Mouse (Mus musculus) right cerebral cortex, adult 18-20 months (tissue): ENCODE measurements at regions not wholly inside any gene's neighbourhood (a gene's known extent, or its start where the extent isn't known, plus 50 kb on each side); places are given as distances from the start of the nearest gene placed in this dataset.

Experiments
- DNase-seq: peaks from one replicate; pipeline ENCODE4 v3.0.0; 2022; ENCODE audit warnings: mixed read lengths

DNA sequence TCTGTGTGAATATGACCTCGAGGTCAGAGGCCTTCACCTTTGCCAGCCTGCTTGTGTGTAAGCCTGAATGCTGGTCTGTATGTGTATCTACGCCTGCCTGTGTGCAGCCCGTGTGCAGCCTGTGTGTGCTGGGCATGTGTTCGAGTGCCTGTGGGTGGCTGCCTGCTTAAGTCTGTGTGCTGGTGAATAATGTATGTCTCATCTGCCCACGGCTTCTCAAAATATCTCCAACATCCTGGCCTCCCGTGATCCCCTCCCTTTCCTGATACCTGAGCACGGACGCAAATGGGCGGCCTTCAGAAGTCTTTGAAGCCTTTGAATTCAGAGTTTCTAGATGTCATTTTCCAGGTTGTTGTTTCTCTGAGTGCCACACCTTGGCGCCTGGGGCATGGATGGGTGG, 170.1 kb upstream of the Zfp64 start:
- peak; percentile 55 for DNase-seq

DNA sequence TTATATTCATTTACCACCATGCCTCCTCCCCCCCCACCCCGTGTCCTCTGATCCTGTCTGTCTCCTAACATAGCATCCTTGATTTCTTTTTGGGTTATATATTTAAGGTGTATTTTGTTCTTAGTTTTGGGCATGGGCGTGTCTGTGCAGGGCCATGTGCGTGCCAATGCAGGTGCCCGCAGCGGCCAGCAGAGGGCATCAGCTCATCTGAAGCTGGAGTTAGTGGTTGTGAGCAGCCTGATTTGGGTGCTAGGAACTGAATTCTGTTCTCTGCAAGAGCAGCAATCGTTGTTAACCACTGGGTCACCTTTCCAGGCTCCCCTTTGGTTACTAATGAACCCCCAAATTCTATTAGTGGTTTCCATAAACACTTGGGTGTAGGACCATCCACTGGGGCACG, 167.5 kb upstream of the Zfp64 start:
- no peak for DNase-seq

DNA sequence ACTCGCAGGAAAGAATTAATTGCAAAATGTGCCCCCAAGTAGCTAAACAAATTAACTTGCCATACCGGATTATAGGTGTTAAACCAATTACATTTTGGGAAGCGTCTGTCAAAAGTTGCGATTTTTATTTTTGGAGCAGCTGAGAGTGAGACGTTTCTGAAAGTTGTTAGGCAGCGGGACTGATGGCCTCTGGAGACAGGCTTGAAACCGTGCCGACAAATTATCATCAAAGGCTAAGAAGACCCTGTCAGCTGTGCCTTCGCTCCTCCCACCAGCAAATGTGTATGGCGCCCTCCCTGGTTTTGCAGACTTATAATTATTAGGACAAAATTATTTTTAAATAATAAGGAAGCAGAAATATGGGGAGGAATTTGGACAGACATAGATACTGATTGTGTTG, 161.5 kb upstream of the Zfp64 start:
- no peak for DNase-seq

DNA sequence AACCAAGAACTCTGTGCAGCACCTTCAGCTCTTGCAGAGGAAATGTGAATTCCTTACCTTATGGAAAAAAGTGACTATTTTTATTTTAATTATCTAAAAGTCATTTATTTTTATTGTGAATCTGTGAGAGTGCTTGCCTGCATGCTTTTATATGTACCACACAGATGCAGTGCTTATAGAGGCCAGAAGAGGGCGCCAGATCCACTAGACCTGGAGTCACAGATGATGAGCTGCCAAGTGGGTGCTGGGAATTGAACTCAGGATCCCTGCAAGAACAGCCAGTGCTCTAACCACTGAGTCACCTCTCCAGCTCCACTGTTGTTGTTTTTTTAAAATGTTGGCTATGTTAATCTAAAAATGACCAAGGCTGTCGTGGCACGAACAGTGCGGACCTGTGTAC, 153.7 kb upstream of the Zfp64 start:
- DNase-seq: no peak

DNA sequence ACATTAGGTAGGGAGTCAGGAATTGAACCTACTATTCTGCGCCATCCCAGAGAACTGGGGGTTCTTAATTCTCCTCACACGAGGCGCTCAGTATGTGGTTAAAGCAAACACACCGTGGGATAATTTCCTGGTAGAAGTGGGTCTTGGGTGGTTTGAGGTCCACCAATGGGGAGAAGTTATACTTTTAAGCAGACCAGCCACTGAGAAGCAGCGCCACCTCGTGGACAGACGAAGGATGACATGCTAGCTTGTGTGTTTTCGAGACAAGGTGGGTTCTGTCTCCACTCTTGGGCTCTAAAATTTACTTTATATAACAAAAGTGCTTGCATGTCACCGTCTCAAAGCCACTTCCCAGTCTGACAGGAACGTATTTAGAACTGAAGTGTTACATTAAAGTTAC, 152.7 kb upstream of the Zfp64 start:
- DNase-seq: no peak

DNA sequence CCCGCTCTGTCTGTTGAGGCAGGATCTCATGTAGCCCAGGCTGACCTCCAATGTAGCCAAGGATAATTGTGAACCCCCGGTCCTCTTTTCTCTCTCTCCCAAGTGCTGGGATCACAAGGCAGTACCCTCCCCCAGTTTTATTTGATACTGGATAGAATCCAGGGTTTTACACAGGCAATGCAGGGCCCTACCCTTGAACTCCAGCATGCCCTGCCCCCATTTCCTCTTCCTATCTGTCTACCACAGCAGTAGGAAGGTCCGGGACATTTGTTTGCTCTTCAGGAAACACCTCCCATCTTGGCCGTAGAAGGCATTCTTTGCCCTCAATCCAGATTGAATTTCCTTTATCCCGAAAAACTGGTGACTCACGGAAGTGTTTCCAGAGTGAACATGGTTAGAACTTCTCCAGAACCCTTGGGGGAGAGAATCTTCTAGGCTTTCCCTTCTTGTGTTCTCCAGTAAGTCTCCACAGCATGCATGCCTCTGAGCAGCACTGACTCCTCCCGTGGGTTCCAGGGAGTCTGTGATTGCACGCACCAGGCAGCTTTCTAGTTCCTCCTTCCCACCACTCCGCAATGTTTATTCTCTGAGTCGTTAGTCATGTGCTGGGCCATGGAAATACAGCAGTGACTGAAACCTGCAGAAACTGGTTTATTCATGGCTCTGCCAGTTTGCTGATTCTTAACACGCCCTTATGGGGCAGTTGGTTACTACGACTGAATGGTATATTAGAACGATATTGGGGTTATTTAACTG, 146.3 kb upstream of the Zfp64 start:
- no peak for DNase-seq

DNA sequence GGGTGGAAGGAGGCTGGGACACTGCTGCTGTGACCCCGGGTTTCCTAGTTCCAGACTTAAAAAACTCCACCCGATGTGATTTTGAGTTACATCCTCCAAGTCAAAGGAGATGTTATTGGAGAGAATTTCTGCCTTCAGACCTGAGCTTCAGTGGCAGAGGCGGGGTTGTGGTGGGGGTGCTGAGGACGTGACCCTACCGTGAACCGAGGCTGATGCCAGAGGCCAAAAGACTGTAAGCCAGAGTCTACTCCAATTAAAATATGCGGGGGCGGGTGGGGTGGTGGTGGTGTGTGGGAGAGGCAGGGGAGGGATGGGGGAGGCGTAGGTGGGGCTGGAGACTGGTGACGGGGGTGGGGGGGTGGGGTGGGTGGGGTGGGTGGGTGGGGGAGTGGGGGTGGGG, 145.1 kb upstream of the Zfp64 start:
- no peak for DNase-seq

DNA sequence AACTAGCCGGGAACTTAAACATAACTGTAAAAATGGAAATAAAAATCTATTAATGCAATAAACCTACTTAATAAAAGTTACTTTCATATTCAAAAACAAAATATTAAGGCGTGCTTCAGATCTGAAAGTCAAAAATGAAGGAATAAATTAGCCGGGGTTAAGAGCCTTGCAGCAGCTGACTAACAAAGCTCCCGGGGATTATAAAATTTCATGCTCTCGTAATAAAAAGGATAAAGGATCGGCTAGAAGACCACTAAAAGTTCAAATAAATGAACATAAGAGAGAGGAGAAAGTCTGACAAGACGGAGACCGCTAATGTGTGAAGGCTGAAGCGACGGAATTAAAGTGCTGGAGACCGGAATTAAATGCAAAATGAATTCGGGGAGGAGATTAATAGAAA, 144.3 kb upstream of the Zfp64 start:
- no peak for DNase-seq

DNA sequence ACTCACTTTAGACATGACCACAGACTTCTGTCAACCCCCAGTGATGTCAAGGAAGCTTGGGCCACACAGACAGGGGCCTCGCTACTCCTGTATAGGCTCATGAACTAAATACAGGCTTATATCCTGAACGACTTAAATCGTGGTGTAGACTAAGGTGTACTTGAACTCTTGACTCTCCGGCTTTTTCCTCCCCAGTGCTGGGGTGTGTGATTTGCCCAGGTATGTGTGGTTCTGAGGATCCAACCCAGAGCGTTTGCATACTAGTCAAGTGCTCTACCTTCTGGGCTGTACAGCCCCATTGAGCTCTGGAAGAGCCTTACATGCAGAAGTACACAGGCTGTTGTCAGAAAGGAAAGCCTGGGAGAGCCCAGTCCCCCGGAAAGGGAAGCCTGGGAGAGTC, 143.2 kb upstream of the Zfp64 start:
- DNase-seq: no peak

DNA sequence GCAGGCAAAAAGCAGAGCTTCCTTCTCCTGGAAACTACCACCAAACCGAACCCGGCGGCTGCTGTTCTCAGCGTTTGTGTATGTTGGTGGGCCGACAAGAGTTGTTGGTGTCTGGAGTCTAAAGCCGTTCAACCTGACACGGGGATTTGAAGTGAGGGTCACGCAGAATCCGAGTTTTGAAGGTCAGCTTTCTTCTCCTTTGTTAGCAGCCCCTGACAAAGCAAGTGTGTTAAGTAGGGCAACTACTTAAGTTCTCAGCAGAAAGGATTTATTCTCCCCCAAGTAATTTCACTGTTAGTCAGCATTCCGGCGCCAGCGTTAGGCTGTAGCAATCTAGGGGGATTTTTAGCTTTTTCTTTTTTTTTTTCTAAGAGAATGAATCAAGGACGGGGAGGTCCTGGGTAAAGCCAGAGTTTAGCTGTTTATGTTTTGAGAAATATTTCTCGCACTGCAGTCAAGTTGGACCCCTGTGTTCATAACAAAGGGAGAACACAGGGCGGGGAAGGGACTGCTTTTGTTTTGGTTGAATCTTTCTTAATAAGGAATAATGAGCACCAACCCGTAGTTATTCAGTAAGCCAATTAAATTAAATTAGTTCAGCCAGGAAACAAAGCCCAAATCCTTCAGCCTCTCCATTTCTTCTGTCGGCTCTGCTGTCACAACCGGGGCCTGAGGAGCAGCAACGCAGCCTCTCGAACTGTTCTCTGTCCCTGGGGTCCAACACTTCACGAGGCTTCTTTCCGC, 138.8 kb upstream of the Zfp64 start:
- DNase-seq: no peak

DNA sequence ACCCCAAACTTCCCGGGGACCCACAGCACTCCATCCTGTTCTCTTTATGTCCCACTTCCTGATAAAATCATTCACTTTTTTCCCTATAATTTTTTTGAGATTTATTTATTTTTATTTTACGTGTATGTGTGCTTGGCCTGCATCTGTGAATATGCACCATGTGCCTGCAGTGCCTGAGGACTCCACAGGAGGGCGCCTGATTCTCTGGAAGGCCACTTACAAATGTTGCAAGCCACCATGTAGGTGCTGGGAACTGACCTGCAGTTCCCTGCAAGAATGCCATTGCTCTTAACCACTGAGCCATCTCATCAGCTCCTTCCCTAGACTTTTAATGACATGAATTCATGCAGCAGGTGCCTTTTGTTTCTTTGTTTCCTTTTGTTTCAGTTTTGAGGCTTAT, 134.9 kb upstream of the Zfp64 start:
- DNase-seq: no peak

DNA sequence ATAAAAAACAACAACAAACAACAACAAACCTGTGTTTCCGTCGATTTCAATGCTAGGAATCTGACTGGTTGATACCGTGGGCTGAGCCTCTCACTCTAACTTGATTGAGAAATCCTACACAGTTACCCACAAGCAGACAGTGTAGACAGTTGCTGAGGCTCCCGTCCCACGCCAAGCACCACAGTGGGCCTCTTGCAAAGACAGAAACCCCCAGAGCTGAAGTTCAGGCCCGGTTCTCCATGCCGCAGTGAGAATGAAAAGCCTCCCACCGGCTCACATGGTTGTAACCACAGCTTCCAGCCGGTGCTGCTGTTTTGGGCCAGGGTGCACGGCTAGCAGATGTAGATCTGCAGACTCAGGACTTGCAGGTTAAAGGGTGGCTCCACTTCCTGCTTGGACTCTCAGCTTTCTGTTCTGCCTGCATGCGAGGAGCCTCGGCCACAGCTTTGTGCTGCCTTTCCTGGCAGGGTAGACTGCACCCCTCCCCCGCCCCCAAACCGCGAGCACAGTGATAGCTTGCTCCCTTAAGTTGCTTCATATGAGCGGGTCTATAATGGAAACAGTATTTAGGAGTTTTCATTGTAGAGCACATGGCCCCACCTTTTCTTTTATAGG, 133.6 kb upstream of the Zfp64 start:
- no peak for DNase-seq

DNA sequence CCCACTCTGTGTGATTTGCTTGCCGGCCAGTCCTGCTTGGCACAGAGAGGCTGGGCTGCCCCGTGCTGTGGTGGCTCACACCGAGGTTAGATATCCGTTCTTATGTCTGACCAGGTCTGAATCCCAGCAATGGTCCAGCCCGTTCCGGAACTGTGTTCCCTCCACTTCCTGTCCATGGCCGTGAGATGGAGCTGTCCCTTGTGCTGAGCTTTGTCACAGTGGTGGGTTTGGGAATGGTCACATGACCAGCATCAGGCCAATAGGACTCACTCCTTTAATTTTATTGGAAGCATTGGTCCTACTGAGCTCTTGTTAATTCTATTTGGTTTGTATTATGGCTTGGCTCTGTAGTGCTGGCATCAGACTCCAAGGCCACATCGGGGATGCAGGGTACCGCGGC, 132.9 kb upstream of the Zfp64 start:
- no peak for DNase-seq

DNA sequence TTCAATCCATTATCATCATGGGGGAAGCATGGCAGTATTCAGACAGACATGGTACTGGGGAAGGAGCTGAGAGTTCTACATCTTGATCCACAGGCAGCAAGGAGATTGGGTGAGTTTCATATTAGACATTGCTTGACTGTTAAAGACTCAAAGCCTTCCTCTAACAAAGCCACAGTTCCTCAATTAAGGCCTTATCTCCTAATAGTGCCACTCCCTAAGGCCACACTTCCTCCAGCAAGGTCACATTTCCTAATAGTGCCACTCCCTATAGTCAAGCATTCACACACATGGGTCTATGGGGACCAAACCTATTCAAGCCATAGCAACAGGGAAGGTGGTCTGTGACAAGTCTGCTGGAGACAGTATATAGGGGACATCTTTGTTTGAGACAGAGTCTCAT, 115.9 kb upstream of the Zfp64 start:
- DNase-seq: no peak

DNA sequence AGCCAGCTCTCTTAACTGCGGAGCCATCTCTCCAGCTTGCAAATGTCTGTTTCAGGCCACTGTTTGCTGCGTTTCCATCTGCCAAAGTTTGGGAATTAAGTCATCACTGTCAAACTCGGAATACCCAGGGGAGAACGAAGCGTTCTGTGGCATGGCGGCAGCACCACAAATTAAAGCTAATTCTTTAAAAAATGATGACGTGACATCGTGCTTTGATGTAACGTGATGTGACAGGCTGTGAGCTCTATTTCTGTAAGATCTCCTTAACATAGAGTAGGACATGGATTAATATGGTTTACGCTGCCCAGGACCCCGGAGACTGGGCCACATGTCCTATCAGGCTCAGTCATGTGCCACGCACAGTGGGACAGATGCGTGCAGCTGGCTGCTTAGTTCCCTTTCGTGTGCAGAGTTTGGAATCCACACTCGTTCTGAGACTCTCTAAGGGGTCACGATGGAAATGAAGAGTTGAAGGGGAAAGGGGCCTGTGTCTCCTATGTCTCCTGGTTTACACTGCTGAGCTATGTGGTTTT, 109.8 kb upstream of the Zfp64 start:
- no peak for DNase-seq

DNA sequence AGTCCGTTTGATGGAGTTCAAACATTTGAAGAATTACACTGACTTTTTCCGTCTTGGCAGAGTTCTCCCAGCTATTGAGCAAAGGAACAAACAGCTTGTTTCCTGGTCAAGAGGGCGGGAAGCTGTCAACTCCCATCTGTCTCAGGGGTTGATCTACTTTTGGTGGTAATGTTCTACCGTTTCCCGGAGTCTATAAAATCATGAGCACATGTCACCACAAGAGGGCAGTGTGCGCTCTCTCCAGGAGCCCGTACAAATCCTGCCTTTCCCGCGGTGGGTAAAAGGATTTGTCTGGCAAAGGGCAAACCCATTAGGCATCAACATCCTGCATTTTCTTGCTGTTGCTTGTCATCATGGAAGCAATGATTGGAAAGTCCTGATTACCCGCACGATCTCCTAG, 106.1 kb upstream of the Zfp64 start:
- DNase-seq: peak; percentile 73

DNA sequence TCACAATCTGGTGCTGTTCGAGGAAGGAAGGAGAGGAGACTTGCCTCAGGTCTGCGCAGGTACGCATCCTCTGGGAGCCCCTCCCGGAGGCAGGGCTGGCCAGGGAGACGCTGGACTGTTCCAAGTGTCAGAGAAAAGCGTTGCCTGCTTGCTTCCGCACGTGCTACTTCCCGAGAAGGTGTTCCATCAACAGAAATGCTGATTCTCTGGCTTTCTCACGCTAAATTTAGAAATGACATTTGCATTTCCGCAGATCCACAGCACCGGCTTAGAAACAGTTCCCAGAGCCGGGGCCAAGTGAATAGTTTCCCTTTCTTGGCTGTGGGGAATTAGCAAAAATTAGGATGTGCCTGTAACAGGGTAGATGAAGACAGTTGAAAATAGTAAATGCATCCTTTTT, 105.1 kb upstream of the Zfp64 start:
- DNase-seq: peak; percentile 8

DNA sequence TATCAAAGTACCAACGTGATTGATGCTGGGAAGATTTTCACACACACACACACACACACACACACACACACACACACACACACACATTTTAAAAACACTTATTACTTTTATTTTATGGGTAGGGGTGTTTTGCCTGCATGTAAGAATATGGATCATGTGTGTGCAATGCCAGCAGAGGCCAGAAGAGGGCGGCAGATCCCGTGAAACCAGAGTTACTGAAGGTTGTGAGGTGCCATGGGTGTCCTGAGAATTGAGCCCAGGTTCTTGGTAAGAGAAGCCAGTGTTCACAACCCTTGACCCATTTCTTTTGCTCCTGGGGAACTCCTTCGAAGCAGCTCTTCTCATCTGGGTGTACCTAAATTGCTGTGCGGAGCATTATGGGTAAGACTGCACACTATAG, 102.4 kb upstream of the Zfp64 start:
- DNase-seq: no peak

DNA sequence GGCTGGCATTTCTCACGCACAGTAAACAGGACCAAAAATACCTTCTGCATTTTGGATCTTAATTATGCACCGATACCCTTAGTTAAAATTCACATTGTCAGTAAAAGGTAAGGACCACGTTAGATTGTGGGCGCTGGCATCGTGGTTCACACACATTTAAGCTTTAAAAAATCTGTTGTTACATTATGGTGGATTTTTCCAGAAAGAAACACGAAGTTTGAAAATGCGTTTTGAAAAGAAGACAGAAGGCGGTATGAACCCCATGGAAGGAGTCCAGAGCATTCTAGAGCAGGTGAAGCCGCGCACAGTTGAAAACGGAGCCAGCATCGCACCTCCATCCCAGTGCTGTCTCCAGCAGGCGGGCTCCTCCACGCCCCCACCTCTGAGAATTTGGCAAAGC, 94.6 kb upstream of the Zfp64 start:
- no peak for DNase-seq

DNA sequence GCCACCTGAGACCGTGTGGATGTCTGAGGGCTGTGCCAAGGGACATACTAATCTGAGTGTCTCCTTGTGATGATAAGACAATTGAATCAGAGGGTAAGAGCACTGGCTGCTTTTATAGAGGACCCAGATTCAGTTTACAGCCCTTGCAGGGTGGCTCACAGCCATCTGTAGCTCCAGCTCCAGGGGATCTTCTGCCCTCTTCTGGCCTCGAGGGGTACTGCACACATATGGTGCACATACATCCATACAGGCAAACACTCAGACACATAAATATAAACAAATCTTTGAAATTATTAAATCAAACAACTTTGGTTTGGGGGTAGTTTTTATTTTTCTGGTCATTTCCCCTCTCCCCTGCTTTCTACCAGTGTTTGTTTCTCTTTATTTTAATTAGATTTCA, 86.4 kb upstream of the Zfp64 start:
- no peak for DNase-seq

DNA sequence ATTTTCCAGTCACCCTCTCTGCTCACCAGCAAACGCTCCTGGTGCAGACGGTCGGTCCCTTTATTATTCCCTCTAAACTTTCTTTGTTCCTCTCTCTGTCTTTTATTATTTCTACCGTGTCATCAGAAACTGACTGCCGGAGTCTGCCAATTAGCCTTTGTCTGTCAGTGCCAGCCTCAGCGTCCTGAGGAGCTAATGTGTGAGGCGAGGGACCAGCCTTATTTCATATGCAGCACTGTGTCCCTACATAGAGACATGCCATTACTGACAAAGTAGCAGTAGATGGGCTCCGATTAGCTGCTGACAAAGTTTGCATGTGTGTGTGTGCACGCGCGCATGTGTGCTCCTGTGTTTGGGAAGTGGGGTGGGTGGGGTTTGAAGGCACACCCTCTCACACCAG, 82.6 kb upstream of the Zfp64 start:
- no peak for DNase-seq

DNA sequence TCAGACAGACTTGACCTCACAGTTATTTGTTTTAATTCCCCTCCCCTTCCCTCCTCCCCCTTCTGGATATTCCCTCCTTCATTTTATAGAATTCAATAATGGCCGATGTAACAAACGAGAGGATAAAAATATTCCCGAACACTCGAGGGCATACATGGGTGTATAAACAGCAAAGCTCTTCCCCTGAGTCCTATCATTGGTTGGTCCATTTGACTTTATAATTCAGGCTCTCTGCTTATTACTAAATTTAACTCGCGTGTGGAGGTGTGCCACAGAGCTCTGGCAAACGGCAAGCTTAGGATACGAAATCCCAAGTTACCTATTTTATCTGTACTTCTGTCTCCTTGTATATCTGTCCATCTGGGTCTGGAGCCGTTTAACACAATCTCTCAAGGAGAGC, 82.1 kb upstream of the Zfp64 start:
- DNase-seq: no peak

DNA sequence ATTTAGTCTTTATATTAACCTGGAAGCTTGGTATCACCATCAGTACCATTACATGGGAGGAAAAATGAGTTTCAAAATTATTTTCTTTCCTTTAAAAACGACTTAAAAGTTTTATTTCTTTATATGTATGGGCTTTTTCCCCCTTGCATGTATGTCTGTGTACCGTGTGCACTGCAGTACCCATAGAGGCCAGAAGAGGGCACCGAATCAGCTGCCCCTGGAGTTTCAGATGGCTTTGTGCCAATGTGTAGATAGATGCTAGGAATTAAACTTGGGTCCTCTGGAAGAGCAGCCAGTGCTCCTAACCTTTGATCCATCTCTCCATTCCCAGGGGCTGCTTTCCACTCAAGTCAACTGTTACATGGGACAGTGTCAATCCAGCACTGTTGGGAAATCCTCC, 79.9 kb upstream of the Zfp64 start:
- peak; percentile 17 for DNase-seq

DNA sequence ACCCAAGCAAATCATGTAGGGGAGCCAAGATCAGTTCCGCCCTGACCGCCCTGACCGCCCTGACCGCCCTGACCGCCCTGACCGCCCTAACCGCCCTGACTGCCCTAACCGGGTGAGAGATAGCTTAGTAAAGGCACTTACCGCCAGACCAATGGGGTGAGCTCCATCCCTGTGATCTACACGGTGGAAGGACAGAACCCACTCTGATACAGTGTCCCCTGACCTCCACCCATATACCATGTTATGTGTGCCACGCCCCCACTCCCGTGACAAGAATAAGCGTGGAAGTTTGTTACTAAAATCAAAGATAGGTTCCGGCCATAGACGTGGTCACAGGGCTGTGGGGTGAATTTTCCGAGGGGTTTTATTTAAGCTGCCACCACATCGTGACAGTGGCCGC, 78.6 kb upstream of the Zfp64 start:
- no peak for DNase-seq
